Mouse (Mus musculus) layer of hippocampus, postnatal 14 days (tissue): ENCODE results near the gene Smg6. TPM values are rescaled to one million over a fixed set of nuclear protein-coding genes. Genes with fewer than 3 reads are reported as not detected.

Source experiments
- DNase-seq, 2 experiments: peaks; one replicate each; pipeline ENCODE4 v3.0.0; 2021 to 2022; ENCODE audit warnings: low spot score in 2 of 2, mixed read lengths in 1 of 2
- total RNA-seq, 2 experiments: library from RNA; stranded (reverse); gene quantifications; 2 replicates each; pipeline ENCODE4 v1.2.3; 2021

Gene Smg6
- total RNA-seq, 2 experiments from 2014 or later, result 23.8 to 24.9 TPM

DNA sequence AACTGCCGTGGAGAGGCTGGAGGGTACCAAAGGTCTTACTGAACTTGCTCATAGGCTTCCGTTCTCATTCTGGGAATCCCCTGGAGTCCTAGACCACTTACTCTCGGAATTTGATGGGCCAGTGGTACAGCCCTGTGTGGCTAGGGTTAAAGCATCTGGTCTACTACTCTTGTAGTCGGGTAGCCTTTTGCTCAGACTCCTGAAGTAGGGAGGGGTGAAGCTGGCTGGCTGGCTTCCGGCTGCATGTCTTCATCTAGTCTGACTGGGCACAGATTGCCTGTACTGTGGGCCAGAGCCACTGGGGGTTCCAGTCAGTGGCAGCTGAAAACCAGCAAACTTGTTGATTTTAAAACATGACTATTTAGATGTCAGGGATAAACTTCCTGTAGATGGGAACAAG lies 167.0 kb downstream of the Smg6 start:
- no peak for DNase-seq

GRCm38 (mm10) chr11:75094759-75095158 lies 169.1 kb downstream of the Smg6 start:
- DNase-seq, result no peak

DNA sequence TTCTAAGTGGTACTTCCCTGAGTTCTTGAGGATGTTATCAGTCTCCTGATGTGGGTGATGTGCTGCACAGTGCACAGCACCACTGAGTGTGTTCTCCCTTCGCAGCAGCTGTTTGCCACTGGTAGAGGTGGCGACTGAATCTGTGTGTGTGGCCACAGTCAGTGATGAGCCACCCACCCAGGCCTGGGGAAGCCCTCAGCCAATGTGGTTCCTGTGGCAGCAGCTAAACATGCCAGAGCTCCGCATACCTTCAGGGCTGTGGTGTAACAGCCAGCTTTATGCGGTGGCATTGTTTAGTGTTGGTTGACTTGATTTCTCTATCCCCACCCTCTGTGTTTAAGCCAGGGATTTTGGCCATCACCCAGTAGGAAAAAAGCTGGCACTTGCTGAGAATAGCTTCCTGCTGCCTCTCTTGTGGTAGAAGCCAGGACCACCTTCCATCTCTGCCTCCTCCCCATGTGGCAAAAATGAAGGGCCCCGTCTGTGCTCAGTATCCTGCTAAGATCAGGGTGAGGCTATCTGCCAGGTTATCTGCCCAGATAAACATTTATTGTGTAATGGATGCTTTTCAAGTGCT lies 177.2 kb downstream of the Smg6 start:
- DNase-seq, result peak; percentile 56 to 63

GRCm38 (mm10) chr11:75106614-75107013 lies 181.0 kb downstream of the Smg6 start:
- DNase-seq, result no peak

GRCm38 (mm10) chr11:75108909-75109308 lies 183.3 kb downstream of the Smg6 start:
- DNase-seq, result no peak

DNA sequence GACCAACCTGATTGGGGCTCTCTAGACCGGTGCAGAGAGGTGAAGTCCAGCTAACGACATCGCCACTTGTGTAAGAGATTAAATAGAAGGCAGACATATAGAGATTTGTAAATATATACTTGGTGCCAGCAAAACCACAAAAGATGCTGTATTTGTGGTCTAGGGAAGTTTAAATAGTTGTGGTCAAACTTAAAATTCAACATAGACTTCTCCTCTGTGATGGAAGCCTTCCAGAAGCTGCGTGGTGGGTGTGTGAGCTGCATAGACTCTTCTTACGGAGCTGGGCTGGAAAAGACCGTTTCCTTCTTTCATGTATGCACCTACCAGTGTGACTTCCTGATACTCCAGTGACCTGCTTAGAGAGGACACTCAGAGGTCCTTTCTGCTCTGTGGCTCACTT lies 190.8 kb downstream of the Smg6 start:
- DNase-seq, result no peak

DNA sequence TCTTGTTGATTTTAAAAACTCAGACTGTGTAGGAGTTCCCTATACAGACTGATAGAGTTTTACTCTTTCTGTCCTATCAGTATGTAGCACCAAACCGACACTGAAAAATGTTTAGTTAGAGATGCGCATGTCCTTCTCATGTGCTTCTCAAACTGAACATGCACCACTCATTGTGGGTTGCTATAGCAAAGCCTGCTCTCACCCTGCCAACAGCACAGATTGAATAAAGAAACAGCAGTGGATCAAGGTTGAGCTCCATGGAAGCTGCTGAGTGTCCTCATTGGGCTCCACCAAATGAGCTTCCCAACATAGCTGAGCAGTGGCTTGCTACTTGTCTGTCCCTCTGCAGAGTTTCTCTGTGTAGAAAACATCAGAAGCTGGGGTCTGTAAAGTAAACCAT lies 192.5 kb downstream of the Smg6 start:
- peak; percentile 37 to 77 for DNase-seq

DNA sequence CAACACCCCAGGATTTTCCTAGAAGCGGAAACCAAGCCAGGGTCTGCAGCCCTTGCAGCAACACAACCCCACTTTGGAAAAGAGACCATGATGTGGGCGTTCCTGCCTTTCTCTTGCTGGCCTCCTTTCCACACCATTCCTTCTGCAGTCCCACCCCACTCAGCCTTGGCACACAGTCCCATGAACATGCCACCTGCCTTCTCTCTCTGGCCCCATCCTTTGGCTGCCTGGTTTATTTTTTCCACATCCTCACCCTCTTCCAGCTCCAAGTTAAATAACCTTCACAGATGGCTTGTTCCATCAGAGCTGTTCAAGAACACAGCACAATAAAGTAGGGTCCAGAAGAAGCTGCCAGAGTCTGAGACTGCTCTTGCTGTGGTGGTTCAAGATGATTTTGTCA lies 193.7 kb downstream of the Smg6 start:
- DNase-seq, result no peak

GRCm38 (mm10) chr11:75119841-75120240 lies 194.2 kb downstream of the Smg6 start:
- DNase-seq, result no peak

- no peak for DNase-seq
Observed at GRCm38 (mm10) chr11:75121348-75121747, 195.7 kb downstream of the Smg6 start.

GRCm38 (mm10) chr11:75124406-75124805 lies 198.8 kb downstream of the Smg6 start:
- DNase-seq, result no peak

- DNase-seq, result no peak
Observed at GRCm38 (mm10) chr11:75126384-75126783, 200.8 kb downstream of the Smg6 start.

GRCm38 (mm10) chr11:75129481-75129880 lies 203.9 kb downstream of the Smg6 start:
- DNase-seq, result no peak

DNA sequence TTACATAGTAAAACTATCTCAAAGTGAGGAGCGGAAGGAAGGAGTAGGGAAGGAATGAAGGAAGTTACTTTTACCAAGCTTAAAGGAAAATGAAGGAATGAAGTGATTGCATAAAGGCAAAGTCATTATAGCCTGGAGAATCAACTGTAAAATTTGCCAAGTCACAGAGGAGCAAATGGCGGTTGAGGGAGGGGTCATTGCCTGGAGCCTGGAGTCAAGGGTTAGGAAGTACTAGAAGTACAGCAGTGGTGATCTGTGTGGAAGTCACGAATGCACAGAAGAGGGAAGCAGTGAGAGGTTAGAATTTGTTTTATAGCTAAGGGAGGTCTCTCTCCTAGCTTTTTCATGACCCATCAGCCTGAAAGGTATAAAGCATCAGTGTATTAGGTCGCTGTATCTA lies 205.7 kb downstream of the Smg6 start:
- no peak for DNase-seq

- peak; percentile 48 to 67 for DNase-seq
Observed at GRCm38 (mm10) chr11:75132278-75132677, 206.7 kb downstream of the Smg6 start.

DNA sequence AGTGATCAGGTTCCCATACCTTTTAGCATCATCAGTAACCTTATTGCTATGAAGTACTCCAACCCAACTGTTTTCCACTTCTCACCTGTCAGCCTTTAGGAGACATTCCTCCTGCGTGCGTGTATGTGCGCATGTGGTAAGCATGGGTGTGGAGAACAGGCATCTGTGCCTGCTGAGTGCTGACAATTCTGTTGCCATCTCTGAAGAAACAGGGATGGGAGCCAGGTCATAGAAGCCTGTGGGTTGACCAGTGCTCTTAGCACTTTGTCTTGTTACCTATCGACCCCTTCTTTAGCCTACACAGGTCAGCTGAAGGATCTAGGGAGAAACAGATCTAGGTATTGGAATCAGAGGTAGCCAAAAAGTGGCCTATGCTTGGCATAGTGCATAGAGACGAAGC lies 207.8 kb downstream of the Smg6 start:
- DNase-seq, result no peak

- no peak for DNase-seq
Observed at GRCm38 (mm10) chr11:75133951-75134350, 208.3 kb downstream of the Smg6 start.

DNA sequence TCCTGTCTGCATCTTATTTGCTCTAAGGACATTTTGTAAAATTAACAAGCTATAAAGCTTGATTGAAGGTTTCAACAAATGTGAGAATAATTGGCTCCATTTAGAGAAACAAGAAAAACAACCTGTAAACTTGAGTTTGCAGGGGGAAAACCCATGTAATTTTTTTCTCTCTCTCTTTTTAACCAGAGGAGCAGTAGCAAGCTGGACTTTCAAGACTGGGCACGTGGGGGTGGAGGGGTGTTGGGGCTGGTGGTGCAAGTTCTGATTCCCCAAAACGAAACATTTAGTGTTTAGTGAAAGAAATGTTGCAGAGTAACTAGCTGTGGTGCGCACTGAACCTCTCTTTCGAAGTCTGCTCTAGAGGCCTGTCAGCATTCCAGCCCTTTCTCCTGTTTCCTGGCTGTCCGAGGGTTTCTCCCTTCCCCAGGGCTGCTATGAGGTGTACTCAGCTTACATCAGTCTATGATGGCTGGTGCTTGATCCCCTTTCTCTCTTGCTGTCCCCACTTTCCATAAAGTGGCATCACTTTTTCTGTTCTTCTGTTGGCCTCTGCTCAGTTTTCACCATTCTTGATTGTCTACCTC lies 209.0 kb downstream of the Smg6 start:
- no peak for DNase-seq

- no peak for DNase-seq
Observed at GRCm38 (mm10) chr11:75135358-75135757, 209.7 kb downstream of the Smg6 start.

DNA sequence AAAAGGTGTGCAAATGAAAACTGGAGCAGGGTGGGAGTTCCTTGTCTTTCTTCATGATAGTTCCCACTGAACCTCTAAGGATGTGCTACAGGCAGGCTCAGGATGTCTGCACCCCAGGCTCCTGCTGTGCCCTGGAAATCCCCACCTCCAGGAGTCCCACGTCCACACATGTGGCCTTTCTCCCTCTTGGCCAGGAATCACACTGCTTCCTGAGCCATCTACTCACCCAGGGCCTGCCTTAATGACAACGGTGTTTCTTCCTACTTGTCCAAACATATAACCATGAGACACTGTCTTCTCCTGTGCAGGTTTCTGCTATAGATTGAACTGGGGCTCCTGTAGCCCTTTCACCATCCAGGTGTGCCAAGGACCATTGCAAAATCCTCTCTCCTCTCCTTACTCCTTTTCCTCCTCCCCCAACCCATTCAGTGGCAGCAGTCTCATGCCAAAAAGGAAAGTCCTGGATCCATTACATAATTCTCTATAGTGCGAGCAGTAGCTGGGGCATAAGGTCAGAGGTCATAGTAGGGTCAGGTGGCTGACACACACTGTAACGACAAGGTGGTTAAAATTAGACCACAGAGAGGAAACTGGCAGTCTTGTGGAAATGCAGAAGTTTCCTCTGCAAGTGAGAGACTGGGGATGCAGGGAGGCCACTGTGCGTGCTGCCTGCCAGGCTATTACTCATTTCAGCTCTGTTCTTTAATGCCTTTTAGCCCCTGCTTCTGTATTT lies 211.2 kb downstream of the Smg6 start:
- no peak for DNase-seq

DNA sequence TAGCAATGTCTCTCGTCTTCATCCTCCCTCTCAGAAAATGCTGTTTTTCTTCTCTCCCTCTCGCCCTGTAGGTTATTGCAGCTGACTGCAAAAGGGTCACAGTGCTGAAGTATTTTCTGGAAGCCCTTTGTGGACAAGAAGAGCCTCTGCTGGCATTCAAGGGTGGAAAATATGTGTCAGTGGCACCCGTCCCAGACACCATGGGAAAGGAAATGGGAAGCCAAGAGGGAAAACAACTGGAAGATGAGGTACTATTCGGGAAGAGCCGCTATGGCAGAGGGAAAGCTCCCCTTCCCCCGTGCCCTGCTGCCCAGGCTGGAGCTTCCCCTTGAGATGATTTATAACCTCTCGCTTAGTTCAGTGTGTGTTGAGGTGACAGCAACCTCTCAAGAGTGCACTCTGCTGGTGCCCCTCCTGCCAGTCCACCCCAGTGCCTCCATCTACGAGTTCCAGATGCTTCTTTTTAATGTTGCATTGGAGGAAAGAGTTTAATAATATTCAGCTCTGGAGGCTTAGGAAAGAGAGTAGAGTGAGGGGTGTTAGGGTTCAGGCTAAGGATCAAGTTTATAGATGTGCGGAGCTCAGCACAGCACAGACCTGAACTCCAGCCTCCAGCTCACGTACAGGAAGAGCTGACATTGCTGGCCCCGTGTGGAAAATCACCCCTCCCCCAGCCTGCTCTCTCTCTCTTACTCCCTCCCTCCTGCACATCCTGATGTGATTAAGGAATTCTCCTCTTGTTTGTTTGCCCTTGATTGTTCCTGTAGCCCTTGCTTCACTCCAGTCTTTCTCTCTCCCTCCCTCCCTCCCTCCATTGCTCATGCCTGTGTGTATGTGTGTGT lies 213.7 kb downstream of the Smg6 start:
- no peak for DNase-seq

DNA sequence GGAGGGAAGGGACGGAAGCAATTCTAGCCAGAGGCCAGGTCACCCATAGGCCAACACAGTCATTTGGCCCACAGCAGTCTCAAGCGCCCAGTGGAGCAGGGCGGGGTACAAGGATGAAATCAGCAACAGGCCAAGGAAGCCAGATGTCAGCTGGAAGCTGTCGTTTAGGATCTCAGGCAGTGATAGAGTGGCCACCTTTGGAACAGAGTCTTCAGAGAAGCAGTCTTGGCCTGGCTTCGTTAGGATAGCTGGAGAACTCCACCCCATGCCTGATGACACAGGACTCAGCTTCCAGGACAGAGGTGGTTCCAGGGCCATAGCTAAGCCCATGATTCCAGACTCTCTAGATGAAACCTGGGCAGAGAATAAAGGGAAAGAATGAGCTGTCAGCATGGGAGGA lies 214.8 kb downstream of the Smg6 start:
- no peak for DNase-seq
